Mouse (Mus musculus) forebrain, embryonic 13.5 days (tissue): ENCODE data around the gene Tmem14c. TPM values are rescaled to one million over a fixed set of nuclear protein-coding genes. Genes with fewer than 3 reads are reported as not detected.

ENCODE experiments used
- ATAC-seq: fragments of 200-750 bp; cut with Nextera tagmentation; 2 replicates; pipeline ENCODE4 v1.8.0; 2017
- H3K27ac ChIP-seq: fragments of 300-500 bp; sonication (generic); 2 replicates; pipeline ENCODE4 v1.5.1; 2015; ENCODE audit warnings: inconsistent platforms, mild to moderate bottlenecking, moderate library complexity
- H3K27me3 ChIP-seq: fragments of 300-500 bp; sonication (generic); 2 replicates; pipeline ENCODE4 v1.6.1; 2015; ENCODE audit warnings: mild to moderate bottlenecking, inconsistent platforms
- H3K36me3 ChIP-seq: fragments of 300-500 bp; sonication (generic); 2 replicates; pipeline ENCODE4 v1.6.1; 2015; ENCODE audit warnings: mild to moderate bottlenecking, inconsistent platforms; ENCODE audit not compliant: poor library complexity, severe bottlenecking
- H3K4me1 ChIP-seq: fragments of 300-500 bp; sonication (generic); 2 replicates; pipeline ENCODE4 v1.6.1; 2015; ENCODE audit warnings: inconsistent platforms
- H3K4me2 ChIP-seq: fragments of 300-500 bp; sonication (generic); 2 replicates; pipeline ENCODE4 v1.6.1; 2015; ENCODE audit warnings: inconsistent platforms, mild to moderate bottlenecking, moderate library complexity
- H3K4me3 ChIP-seq: fragments of 300-500 bp; sonication (generic); 2 replicates; pipeline ENCODE4 v1.5.1; 2015; ENCODE audit warnings: mild to moderate bottlenecking, inconsistent platforms
- H3K9ac ChIP-seq: fragments of 300-500 bp; sonication (generic); 2 replicates; pipeline ENCODE4 v1.6.1; 2015; ENCODE audit warnings: mild to moderate bottlenecking, inconsistent platforms
- H3K9me3 ChIP-seq: fragments of 300-500 bp; sonication (generic); replicated peaks from 2 replicates; pipeline ENCODE4 v1.6.1; 2016; ENCODE audit warnings: inconsistent platforms
- WGBS: fragments of 180-500 bp; shearing (Covaris S2); methylation state at CpG from one replicate; pipeline ENCODE4 v1.1.7; 2015; 5-methylcytosine and 5-hydroxymethylcytosine counted together
- polyA plus RNA-seq: library from polyadenylated mRNA; unstranded; fragments of >200 nt; fragmentation: Nextera tagmentation; extraction: Ambion mirVana; gene quantifications from 2 replicates; pipeline ENCODE4 v1.2.1, GENCODE M21; 2015

The Tmem14c gene
- 132 and 144 TPM in 2 replicates for polyA plus RNA-seq

DNA sequence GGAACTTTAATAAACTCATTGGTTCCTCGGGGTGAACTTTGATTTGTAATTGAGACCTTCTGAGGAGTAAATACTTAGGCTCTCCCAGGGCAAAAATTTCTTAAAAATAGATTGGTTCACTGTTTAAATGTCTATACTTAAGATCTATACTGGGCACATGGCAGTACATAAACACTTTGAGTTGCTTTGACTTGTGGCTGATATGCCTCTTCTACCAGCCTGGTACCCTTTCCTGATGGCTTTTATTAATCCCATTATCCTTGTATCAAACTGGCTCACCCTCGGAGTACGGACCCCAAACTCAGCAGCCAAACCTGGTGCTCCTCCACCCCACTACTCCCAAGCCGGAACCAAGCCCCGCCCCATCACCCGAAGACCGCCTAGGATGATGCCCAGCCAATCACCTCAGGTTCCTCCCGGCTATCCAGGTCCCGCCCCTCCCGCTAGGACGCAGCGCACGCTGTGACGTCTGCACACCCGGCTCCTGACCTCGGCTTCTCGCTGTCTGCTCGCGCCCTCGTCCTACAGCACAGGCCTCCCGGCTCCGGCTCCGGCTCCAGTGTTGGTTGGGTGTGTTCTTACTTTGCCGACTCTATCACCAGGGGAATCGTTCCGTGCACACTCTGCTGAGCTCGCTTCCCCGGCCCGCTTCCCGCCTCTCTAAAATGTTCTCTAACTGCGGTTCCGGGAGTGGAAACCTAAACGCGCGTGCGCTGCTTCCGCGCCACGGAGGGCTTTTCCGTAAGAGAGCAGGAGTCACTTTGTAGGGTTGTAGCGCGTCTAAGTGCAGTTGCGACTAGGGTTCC is at the start of gene Tmem14c:
Gene Tmem14c, plus strand, starts transcription at position 464 of the 806 bp plus-strand sequence.
- no peaks in the 10 kb centered on the region for H3K9me3 ChIP-seq
- H3K36me3 ChIP-seq, result peaks cover 58% of the 10 kb centered on the region
- H3K4me2 ChIP-seq, result peak within 1 kb of the TSS; percentile 72
- peak; percentile 99 for ATAC-seq
- H3K27me3 ChIP-seq, result no peaks in the 10 kb centered on the region
- H3K27ac ChIP-seq, result peak within 1 kb of the TSS; percentile 70
- peak within 1 kb of the TSS; percentile 63 for H3K4me3 ChIP-seq
- H3K9ac ChIP-seq, result peak within 1 kb of the TSS; percentile 77
- under 1% methylated on average over 43 of the region's 43 CpGs for WGBS
- H3K4me1 ChIP-seq, result peaks cover 20% of the 10 kb centered on the region

DNA sequence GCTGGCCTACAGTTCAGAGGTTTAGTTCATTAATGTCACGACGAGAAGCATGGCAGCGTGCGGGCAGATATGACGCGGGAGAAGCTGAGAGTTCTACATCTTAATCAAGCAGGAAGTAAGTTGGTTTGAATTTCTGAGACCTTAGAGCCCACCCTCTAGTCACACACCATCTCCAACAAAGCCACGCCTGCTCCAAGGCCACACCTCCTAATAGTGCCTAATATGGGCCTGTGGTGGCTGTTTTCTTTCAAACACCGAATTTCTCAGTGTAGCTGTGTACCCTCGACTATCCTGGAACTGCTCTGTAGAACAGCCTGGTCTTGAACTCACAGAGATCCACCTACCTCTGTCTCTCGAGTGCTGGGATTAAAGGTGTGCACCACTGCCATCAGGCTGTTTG is 48.5 kb upstream of the Tmem14c start:
- H3K27ac ChIP-seq, result no peak overlapping the region
- H3K27me3 ChIP-seq, result no peaks in the 10 kb centered on the region
- H3K9me3 ChIP-seq, result no peaks in the 10 kb centered on the region
- H3K9ac ChIP-seq, result no peak overlapping the region
- H3K4me2 ChIP-seq, result no peak overlapping the region
- no peaks in the 10 kb centered on the region for H3K4me1 ChIP-seq
- H3K36me3 ChIP-seq, result no peaks in the 10 kb centered on the region
- 95% methylated on average over 10 of the region's 10 CpGs for WGBS
- no peak overlapping the region for H3K4me3 ChIP-seq
- ATAC-seq, result no peak

DNA sequence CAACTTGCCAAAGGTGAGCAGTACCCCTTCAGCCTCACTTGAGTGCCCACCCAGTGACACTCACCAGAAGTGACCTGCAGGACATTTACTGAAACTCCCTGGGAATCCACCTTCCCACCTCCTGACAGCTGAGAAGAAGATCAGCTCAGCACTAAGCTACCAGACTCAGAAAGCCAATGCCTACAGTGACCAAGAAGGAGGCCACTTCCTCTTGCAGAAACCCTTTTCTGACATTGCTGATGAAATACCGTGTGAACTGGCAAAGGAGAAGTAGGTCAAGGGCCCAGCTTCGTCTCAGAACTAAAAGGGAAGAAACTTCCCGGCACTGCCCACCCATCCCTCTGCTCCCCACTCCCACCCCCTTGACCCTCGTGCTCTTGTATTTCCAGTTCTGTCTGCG is 47.5 kb upstream of the Tmem14c start:
- Histone ChIP-seq H3K9ac (no peak overlapping the region), H3K9me3 (no peaks in the 10 kb centered on the region), H3K27ac (no peak overlapping the region), H3K27me3 (no peaks in the 10 kb centered on the region), H3K4me2 (no peak overlapping the region), H3K4me1 (no peaks in the 10 kb centered on the region), H3K36me3 (no peaks in the 10 kb centered on the region), H3K4me3 (no peak overlapping the region)
- 83% methylated on average over 5 of the region's 5 CpGs for WGBS
- ATAC-seq, result no peak

DNA sequence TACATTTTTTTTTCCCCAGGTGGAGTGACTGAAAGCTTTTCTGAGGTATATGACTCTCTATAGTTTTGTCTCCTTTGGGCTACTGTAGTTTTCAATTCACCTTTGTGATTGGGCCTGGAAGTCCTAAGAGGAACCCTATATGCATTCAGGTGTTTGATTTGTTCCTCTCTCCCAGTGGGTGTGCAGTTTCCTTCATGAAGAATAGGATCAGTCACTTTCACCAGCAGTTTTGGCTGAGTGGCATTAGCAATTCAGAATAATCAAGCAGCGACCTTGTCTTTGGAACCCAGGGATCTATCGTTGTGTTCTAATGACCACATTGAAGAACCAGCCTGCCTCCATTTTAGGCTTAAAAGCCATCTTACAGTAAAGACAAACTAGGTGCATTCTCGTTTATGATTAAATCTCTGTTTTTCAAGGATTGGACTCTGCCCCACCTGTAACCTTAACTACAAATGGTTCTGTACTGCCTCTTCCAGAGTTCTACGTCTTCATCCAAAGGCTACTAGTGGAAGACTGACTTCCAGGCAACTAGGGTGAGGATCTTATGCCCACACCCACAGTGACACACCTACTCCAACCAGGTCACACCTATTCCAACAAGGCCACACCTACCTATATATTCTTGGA is 46.2 kb upstream of the Tmem14c start:
- Histone ChIP-seq H3K4me2 (no peak overlapping the region), H3K27ac (no peak overlapping the region), H3K4me3 (no peak overlapping the region), H3K27me3 (no peaks in the 10 kb centered on the region), H3K9ac (no peak overlapping the region), H3K4me1 (no peaks in the 10 kb centered on the region), H3K36me3 (no peaks in the 10 kb centered on the region), H3K9me3 (no peaks in the 10 kb centered on the region)
- no peak for ATAC-seq
- 88% methylated on average over 4 of the region's 4 CpGs for WGBS

DNA sequence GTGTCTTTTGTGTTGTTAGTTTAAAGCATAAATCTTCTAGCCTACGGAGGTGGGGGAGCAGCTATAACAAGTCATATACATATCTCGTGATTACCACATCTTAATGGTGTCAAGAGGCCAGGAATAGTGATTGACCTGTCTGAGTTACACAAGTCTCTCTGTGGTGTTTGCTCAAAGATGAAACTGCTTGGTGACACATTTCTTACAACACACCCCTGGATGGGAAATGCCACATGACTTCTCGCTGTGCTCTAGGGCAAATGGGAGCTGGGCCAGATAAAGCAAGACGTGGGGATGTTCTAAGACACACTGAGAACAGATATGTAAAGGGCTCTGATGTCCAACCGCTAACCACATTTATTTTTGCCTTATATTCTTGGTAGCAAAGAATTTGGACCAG is 44.8 kb upstream of the Tmem14c start:
- H3K4me3 ChIP-seq, result no peak overlapping the region
- 95% methylated on average over 5 of the region's 5 CpGs for WGBS
- H3K4me2 ChIP-seq, result no peak overlapping the region
- no peaks in the 10 kb centered on the region for H3K9me3 ChIP-seq
- H3K27ac ChIP-seq, result no peak overlapping the region
- ATAC-seq, result no peak
- H3K9ac ChIP-seq, result no peak overlapping the region
- H3K4me1 ChIP-seq, result no peaks in the 10 kb centered on the region
- no peaks in the 10 kb centered on the region for H3K27me3 ChIP-seq
- no peaks in the 10 kb centered on the region for H3K36me3 ChIP-seq

DNA sequence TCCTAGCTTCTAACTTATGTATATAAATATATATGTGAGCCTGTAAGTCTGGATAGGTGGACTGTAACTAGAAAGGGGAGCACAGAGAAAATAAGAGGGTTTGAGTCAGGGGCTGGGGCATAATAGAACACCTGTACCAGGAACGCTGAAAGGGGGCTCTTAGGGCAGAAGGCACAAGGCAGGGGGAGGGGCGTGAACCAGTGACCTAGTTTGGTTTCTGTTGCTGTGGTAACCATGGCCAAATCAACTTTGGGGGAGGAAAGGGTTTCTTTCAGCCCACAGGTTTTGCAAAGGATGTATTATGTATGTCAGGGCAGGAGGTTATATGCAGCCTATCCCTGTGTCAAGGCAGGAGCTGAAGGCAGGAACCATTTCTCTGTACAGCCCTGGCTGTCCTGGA is 44.3 kb upstream of the Tmem14c start:
- no peak for ATAC-seq
- no peaks in the 10 kb centered on the region for H3K9me3 ChIP-seq
- H3K36me3 ChIP-seq, result no peaks in the 10 kb centered on the region
- no peak overlapping the region for H3K4me2 ChIP-seq
- H3K27ac ChIP-seq, result no peak overlapping the region
- H3K9ac ChIP-seq, result no peak overlapping the region
- H3K4me1 ChIP-seq, result no peaks in the 10 kb centered on the region
- 77% methylated on average over 2 of the region's 2 CpGs for WGBS
- no peaks in the 10 kb centered on the region for H3K27me3 ChIP-seq
- H3K4me3 ChIP-seq, result no peak overlapping the region

DNA sequence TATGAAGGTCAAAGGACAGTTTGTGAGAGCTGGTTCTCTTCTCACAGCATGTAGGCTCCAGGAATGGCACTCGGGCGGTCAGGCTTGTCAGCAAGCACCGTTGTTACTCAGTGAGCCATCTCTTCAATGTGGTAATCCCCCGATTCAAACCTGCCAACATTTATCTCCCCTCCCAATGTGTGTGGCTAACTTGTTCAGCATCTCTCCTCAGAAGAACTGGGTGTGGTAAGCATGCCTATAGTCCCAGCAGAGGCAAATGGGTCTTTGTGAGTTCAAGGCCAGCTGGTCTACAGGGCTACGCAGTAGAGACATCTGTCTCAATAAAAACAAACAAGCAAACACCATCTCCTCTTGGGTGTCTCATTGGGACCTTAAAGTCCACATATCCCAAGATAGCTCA is 43.1 kb upstream of the Tmem14c start:
- Histone ChIP-seq H3K4me2 (no peak overlapping the region), H3K36me3 (no peaks in the 10 kb centered on the region), H3K27ac (no peak overlapping the region), H3K4me1 (no peaks in the 10 kb centered on the region), H3K27me3 (no peaks in the 10 kb centered on the region), H3K9me3 (no peaks in the 10 kb centered on the region), H3K4me3 (no peak overlapping the region), H3K9ac (no peak overlapping the region)
- no peak for ATAC-seq
- 87% methylated on average over 5 of the region's 5 CpGs for WGBS

DNA sequence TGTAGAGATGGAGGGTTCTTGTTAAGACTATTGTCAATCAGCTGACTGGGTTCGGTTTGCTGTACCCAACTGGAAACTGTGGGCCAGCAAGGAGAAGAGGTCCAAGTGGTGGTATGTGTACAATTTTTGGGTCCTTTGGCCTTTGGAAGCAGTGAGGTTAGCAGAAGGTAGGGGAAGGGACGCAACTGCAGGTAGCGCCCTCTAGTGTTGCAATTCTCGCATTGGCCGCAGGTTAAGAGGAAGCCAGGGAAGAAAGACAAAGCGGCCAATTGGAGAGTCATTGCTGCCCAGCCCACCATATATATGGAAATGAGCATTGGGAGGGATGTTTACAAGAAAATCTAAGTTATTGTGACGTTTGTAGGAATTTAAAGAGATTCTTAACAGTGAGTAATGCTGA is 38.5 kb upstream of the Tmem14c start:
- no peak overlapping the region for H3K4me2 ChIP-seq
- no peak overlapping the region for H3K9ac ChIP-seq
- H3K9me3 ChIP-seq, result no peaks in the 10 kb centered on the region
- ATAC-seq, result no peak
- H3K27me3 ChIP-seq, result no peaks in the 10 kb centered on the region
- H3K4me3 ChIP-seq, result no peak overlapping the region
- H3K36me3 ChIP-seq, result no peaks in the 10 kb centered on the region
- no peaks in the 10 kb centered on the region for H3K4me1 ChIP-seq
- H3K27ac ChIP-seq, result no peak overlapping the region
- 11% methylated on average over 7 of the region's 7 CpGs for WGBS

DNA sequence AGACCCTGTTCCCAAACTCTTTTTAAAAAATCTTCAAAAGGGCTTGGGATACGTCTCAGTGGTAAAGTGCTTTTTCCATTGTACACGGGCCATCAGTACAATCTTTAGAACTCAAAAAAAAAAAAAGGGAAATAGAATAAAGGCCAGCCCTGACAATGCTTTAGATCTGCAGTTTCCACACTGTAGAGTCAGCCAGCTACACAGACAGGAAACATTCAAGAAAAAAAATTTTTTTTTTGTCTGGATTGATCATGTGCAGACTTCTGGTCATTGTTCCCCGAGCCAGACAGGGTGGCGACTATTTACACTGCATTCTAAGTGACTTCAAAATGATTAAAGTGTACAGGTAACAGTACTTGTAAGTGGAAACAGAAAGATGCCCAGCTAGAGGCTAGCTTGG is 37.4 kb upstream of the Tmem14c start:
- Histone ChIP-seq H3K27me3 (no peaks in the 10 kb centered on the region), H3K4me3 (no peak overlapping the region), H3K27ac (no peak overlapping the region), H3K4me2 (no peak overlapping the region), H3K4me1 (no peaks in the 10 kb centered on the region), H3K9me3 (no peaks in the 10 kb centered on the region), H3K9ac (no peak overlapping the region), H3K36me3 (no peaks in the 10 kb centered on the region)
- no peak for ATAC-seq
- WGBS, result 81% methylated on average over 4 of the region's 4 CpGs

DNA sequence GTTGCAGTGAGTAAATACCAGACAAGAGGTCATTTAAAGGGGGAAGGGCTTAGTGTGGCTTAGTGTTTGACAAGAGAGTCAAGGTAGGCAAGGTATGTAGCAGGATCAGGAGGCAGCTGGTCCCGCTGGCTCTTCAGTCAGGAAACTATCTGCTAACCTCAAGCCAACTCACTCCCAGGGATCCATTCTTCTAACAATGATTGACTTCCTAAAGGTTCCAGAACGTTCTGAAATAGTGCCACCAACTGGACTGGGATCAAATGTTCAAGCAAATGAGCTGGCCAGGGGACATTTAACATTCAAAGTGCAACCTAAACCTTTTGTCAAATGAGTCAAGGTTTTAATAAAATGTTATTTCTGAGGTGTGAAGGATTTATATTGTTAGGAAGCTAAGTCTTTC is 36.8 kb upstream of the Tmem14c start:
- Histone ChIP-seq H3K36me3 (no peaks in the 10 kb centered on the region), H3K9ac (no peak overlapping the region), H3K27ac (no peak overlapping the region), H3K27me3 (no peaks in the 10 kb centered on the region), H3K9me3 (no peaks in the 10 kb centered on the region), H3K4me3 (no peak overlapping the region), H3K4me2 (no peak overlapping the region), H3K4me1 (no peaks in the 10 kb centered on the region)
- 60% methylated on average over 2 of the region's 2 CpGs for WGBS
- ATAC-seq, result no peak

DNA sequence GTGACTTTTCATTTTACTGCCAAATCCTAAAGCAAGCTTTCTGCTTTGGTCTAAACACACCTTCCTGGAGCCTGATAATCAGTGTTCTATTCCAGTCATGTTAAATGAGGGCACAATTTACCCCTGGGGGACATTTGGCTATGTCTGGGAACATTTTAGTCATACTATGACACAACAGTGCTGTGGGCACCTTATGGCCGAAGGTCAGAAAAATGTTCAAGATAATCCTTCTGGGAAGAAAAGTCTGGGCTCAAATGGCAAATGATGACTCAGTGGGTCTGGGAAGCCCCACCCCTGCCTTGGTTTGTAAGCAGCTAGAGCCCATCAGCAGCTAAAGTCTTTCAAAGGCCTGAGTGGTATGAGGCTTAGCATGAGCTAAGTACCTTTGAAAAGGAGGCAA is 33.3 kb upstream of the Tmem14c start:
- no peaks in the 10 kb centered on the region for H3K9me3 ChIP-seq
- H3K4me2 ChIP-seq, result no peak overlapping the region
- 73% methylated on average over 1 of the region's 1 CpGs for WGBS
- H3K27me3 ChIP-seq, result no peaks in the 10 kb centered on the region
- no peak overlapping the region for H3K4me3 ChIP-seq
- H3K9ac ChIP-seq, result no peak overlapping the region
- H3K36me3 ChIP-seq, result no peaks in the 10 kb centered on the region
- no peak overlapping the region for H3K27ac ChIP-seq
- ATAC-seq, result no peak
- H3K4me1 ChIP-seq, result no peaks in the 10 kb centered on the region

DNA sequence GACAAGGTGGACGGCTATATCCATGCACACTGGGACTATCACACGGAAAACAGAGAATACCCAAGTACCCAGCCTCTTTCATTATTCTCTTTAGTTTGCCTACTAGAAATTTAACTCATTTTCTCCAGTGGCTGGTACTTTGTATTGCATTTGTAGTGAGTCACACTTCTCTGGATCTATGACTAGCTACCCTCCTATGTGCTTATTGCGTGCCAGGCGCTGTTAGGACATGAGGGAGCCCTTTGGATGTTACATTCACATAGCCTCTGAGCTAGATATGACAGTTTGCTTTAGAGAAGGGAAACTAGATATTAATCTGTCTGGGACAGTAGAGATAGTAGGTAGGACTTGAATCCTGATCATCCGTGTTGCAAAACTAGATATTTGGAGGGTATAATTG is 30.0 kb upstream of the Tmem14c start:
- Histone ChIP-seq H3K4me3 (no peak overlapping the region), H3K27ac (no peak overlapping the region), H3K9me3 (no peaks in the 10 kb centered on the region), H3K27me3 (peaks cover 2% of the 10 kb centered on the region; the same call in 1 of the 2 replicates), H3K9ac (no peak overlapping the region), H3K4me1 (no peaks in the 10 kb centered on the region), H3K4me2 (no peak overlapping the region), H3K36me3 (no peaks in the 10 kb centered on the region)
- WGBS, result 95% methylated on average over 5 of the region's 5 CpGs
- ATAC-seq, result no peak
